Mouse (Mus musculus): ENCODE measurements around the gene Vtn.

- TF ChIP-seq CTCF (IDR thresholded peaks at IDR 0.05; ENCODE audit: extremely low read depth, insufficient read depth, insufficient read length, insufficient replicate concordance) = no peak
- no peak for TF ChIP-seq POLR2A (IDR thresholded peaks at IDR 0.05; ENCODE audit: low read depth, low read length)
Measured at GRCm38 (mm10) chr11:78458740-78459139, 40.2 kb upstream of the Vtn start.

Data from spleen, adult 2 months (tissue).